Mouse (Mus musculus) ZHBTc4 (cell line): ENCODE results near the gene Gm20532.

Experiments
- DNase-seq: peaks from one replicate; pipeline ENCODE4 v3.0.0-alpha.2; 2011; ENCODE audit warnings: low read depth, low spot score

The Gm20532 gene

DNA sequence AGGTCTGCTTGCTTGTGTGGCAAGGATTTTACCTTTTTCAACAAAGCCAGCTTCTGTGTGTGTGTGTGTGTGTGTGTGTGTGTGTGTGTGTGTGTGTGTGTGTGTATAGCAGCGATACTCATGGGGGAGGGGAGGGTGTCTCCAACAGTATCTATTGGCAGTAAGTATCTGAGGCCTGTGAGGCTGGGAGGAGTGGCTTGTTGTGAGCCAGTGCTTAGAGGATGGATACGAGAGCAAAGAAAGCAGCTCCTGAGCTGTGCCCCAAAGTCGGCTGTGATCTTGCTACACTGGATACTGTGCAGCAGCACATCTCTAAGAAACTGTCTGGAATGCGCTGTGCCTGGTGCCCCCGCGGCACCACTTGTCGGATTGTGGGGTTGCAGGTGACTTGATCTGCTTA, 31.5 kb downstream of the Gm20532 start:
- DNase-seq = peak; percentile 52

DNA sequence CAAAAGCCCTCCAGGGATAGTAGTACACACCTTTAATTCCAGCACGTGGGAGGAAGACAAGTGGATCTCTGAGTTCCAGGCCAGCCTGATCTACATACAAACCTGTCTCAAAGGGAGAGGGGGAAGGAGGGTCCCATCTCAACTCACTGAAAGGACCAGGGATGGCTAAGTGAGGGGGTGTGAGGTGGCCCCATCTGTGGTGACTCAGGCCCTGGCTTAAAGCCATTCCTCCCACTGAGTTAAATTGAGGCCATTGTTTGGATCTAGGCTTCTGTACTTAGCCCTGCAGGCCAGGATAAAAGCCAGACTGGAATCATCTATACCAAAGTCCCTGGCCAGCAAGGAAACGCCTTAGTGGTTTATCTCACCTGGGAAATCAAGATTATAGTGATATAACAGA, 34.8 kb downstream of the Gm20532 start:
- no peak for DNase-seq

DNA sequence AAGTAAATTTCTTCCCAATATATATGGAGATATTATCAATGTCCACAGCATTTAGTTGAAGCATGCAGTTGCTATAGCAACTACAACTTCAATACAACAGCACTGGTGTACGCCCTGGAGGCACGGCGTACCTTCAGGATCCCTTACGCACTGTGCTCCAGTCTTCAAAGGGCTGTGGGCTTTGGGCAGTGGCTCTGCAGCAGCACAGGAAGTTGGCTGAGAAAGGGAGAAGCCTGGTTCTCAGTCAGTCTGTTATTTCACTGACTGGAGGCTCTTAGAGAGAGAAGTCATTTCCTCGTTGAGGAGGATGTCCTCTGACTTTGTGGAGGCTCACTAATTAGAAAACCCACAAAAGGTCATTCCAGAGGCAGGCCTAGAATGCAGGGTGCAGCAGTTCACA, 36.5 kb downstream of the Gm20532 start:
- DNase-seq = peak; percentile 58

DNA sequence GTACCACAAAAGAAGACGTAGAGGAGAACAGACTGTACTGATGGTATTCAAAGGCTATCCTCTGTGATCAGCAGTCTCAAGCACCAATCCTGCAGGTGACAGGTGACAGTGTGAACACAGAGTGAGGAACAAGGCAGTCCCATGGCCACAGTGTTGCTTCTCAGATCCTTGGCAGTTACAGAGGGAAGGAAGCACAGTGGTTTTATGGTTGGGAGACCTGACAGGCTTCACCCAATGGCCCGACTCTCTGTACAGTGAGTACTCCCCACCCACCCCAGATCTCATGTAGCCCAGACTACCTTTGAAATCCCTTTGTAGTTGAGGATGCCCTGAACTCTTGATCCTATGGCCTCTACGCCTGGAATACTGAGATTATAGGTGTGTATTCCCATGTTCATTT, 39.0 kb downstream of the Gm20532 start:
- DNase-seq = no peak

DNA sequence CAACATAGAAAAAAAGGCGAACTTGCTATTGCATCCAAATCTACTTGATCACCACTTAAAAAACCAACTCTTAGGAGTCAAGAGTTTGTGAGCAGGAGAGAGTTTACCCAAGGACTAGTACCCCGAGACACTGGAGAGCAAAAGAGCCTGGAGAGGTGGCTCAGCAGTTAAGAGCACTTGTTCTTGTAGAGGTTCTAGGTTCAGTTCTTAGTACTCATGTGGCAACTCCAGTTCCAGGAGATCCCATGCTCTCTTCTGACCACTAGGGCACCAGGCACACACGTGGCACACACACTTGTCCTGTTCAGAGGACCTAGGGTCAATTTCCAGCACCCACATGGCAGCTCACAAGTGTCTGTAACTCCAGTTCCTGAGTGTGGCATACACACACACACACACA, 39.6 kb downstream of the Gm20532 start:
- no peak for DNase-seq

DNA sequence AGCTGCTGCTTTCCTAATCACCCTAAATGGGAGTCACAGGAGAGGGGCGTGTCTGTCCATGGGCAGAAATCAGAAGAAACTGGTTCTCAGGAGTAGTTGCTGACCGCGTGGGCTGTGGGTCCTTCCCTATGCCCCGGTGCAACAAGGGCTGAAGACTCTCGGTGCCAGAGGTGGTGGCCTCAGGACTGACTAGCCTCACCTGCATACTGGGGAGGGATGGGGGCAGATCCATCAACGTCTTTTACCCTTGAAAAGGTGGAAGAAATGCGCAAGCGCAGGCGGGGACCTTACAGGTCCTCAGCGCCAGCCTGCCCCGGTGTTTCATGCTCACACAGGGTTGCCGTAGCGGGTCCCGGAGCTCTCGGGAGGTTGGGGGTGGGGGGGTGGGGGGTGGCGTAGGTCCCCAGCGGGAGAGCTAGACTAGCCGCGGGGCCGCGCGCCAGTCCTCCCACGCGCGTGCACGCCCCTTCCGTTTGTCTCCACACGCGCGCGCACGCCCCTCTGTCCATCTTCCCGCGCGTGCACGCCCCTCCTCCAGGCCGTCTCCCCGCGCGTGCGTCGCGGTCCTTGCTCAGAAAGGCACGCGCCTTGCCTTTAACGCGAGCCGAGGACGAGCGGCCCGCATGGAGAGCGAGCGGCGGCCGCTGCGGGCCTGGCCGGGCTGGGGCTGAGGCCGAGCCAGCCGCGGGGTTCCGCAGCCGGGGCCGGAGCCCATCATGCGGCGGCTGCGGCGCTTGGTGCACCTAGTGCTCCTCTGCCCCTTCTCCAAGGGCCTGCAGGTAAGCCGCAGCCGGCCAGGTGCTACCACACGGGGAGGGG, 41.7 kb downstream of the Gm20532 start, which contains the start of gene Fam69b:
Fam69b (plus strand) TSS at position 537 of the 819 bp plus-strand sequence.
- peak; percentile 91 for DNase-seq

DNA sequence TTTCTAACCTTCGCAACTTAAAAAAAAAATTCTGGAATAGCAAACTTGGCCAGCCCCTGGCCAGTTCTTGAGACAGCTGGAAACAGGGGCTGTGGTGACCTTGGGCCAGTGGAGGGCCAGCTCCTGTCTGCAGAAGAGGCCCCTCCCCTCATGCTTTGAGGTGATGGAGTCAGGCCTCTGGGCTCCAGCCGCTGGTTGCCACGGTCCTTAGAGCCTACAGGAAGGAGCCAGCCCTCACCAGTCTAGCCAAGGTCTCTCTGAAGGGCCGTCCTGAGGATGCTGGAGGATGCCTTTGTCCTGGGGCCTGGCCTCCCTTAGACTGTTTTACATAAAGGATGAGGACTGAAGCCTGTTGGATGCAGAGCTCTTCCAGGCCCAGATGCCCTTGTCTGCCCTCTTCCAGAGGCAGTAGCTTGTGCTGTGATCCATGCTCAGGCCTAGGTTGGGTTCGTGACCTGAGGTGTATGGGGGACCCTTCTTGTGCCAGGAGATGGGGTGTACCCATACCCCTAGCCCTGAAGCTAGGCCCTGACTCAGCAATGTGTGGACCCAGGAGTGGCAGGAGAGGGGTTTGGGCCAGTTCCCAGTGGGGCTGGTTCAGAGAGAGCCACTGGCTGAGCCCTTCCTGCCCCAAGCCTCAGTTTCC, 42.5 kb downstream of the Gm20532 start:
- peak; percentile 70 for DNase-seq

DNA sequence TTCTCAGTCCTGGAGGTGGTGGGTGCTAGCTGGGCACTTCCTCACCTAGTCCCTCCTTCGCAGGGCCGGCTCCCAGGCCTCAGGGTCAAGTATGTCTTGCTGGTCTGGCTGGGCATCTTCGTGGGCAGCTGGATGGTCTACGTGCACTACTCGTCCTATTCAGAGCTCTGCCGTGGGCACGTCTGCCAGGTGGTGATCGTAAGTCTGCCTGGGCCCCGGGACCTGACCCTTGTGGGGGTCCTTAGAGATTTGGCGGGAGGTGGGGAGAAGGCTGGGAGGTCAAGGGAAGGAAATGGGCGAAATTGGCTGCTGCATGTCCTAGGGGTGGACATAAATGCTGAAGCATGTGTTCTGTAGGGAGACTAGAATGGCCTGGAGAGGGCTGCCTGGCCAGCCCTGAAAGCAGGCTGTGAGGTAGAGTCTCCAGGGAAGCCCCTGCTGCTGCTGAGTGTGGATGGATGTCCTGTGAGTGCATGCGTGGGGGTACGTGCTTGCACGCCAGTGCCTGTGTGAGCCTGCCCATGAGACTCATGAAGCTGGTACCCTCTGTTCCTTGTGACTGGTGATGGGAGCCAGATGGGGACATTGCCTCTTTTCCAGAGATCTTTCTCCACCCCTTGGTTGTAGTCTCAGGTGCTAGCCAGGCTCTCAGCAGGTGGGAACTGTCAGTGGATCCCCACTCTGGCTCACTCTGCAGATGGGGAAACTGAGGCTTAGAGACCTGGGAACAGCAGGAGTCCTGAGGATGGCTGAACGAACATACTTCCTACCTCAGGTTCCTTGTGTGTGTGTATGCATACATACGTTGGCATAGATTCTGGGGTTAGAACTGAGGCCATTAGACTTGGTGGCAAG, 46.3 kb downstream of the Gm20532 start:
- DNase-seq = peak; percentile 49

DNA sequence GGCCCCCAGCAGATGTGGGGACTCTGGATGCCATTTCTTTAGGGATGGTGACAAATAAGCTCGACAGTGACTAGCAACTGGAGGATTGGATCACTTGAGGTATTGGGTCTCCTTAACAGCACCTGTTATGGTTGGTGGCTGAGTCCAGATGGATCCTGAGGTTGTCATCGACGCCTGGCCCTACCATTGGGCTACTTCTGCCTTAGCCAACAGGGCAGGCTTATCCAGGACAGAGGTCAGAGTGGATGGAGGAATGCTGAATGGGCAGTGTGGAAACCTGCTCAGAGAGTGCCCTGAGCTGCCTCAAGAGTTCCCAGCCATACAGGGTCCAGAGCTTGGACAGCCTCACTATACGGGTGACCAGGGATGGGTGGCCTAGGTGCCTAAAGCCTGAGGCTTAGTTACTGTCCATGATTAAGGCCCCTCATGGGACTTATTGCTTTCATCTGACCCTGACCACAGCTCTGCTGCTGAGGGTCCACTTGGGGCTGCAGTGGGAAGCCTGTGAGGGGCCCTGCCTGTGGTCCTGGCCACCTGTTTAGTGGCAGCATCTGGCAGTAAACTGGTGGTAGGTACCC, 47.6 kb downstream of the Gm20532 start:
- DNase-seq = peak; percentile 52

DNA sequence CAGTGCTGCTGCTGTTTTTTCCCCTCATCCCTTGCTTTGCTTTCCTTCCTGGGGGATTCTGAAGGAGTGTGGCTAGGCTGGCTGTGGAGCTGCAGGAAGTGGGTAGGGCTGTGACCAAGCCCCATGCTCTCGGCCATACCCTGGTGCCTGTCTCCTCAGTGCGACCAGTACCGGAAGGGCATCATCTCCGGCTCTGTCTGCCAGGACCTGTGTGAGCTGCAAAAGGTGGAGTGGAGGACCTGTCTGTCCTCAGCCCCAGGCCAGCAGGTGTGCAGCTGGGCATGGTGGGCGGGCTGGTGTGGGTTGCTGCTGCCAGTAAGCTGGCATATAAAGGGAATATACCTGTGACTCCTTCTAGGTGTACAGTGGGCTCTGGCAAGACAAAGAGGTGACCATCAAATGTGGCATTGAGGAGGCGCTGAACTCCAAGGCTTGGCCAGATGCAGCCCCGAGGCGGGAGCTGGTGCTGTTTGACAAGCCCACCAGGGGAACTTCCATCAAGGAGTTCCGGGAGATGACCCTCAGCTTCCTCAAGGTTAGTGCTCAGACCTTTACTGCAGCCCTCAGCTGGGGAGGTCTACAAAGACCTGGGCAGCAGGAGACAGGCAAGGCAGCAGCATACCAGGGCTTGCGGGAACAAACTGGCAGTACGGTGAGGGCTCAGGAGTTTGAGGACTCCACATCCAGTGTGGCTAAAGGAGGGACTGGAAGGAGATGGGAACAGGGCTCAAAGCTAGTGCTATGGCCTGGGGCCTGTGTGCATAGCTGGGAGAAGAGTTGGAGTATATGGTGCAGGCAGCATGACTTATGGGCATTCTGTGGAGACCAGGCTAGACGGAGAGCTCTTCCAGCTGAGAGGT, 48.4 kb downstream of the Gm20532 start:
- DNase-seq = peak; percentile 71

DNA sequence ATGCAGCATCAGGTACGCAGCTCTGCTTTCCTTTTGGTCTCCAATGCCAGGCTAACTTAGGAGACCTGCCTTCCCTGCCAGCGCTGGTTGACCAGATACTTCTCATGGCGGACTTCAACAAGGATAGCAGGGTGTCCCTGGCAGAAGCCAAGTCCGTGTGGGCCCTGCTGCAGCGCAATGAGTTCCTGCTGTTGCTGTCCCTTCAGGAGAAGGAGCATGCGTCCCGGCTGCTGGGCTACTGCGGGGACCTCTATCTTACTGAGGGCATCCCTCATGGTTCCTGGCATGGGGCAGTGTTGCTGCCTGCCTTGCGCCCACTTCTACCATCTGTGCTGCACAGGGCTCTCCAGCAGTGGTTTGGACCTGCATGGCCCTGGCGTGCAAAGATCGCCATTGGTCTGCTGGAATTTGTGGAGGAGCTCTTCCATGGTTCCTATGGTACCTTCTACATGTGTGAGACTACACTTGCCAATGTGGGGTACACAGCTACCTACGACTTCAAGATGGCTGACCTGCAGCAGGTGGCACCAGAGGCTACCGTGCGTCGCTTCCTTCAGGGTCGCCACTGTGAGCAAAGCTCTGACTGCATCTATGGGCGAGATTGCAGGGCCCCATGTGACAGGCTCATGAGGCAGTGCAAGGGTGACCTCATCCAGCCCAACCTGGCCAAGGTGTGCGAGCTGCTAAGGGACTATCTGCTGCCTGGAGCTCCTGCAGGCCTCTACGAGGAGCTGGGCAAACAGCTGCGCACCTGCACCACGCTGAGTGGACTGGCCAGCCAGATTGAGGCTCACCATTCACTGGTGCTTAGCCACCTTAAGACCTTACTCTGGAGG, 49.3 kb downstream of the Gm20532 start:
- peak; percentile 79 for DNase-seq

DNA sequence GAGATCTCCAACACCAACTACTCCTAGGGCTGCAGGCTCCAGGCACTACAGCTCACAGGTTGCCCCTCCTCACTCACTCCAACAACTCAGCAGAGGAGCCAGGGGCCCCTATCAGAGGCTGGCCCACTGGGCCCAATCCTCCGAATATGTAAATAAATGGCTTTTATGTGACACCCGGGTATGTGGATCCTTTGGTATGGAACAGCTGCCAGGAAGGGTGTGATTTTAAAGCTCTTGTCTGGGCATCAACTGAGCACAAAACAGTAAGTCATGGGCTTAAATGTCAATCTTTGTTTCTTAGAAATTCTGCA, 49.8 kb downstream of the Gm20532 start:
- DNase-seq = peak; percentile 67

DNA sequence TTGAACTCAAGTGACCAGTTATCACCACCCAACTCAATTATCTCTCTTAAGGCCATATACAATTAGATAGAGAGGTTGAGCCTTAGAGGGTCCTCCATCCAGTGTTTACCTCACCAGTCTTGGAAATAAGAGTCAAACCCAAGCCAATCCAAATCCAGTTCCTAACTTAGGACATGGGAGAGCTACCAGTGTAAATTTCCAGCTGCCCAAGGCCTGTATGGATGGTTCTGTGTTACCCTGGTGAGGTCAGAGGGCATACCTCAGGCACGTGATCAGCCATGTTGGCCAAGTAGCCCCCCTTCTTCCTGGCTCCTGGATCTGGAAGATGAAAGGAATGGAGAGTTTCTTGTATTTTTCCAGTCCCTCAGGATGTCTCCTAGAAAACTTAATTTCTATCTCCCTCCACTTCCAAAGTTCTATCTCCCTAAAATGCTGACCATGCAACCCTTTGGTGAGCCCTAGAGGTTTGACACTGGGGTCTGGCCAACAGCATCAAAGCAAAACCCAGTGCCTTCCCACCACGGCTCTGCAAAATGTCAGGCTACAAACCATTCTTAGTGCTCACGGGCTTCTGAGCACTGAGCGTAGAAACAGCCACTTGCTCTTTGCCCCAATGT, 51.0 kb downstream of the Gm20532 start:
- DNase-seq = peak; percentile 52

DNA sequence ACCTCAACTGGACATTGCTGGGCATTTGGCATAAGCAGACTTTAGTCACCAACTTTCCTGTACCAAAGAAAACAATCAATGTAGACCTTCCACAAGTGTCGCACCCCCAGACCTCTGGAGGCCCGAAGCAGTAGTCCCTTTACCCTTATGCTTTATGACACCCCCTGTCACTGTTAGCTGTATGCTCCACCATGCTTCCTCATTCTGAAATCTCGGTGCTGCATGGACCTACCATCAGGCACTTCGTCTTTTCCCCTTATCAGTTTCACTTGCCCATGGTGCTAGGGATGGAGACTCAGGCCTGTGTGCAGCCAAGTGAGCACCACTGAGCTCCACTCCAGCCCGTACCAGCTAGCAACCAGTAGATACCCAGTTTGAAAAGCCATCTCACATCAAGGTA, 51.6 kb downstream of the Gm20532 start:
- peak; percentile 54 for DNase-seq

DNA sequence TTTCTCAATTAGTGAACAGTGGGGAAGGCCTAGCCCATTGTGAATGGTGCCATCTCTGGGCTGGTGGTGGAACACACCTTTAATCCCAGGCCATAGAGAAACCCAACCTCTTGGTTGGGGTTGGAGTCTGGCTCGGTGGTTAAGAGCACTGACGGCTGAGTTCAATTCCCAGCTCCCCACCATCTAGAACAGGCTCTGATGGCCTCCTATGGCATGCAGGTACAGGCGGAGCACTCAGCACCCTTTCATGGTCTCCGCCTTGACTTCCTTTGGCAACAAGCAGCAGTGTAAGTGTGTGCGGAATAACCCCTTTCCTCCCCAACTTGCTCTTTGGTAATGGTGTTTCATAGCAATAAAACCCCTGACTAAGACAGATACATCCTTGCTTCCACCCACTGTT, 52.1 kb downstream of the Gm20532 start:
- DNase-seq = no peak

DNA sequence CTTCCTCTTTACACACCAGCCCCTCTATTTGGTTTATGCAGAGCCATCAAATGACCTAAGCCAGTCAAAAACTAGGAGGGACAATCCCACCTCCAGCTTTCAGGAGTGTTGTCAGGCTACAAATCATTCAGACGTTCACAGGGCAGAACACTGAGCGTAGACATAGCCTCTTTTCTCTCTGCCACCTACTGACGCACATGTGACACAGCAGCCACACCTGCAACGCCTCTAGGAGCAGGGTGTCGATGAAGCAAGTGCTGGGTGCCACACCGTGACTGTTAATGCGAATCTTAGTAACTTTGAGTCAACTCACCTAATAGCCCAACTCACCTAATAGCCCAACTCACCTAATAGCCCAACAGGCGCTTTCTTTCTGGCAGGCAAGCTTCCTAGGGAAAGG, 52.6 kb downstream of the Gm20532 start:
- peak; percentile 86 for DNase-seq

DNA sequence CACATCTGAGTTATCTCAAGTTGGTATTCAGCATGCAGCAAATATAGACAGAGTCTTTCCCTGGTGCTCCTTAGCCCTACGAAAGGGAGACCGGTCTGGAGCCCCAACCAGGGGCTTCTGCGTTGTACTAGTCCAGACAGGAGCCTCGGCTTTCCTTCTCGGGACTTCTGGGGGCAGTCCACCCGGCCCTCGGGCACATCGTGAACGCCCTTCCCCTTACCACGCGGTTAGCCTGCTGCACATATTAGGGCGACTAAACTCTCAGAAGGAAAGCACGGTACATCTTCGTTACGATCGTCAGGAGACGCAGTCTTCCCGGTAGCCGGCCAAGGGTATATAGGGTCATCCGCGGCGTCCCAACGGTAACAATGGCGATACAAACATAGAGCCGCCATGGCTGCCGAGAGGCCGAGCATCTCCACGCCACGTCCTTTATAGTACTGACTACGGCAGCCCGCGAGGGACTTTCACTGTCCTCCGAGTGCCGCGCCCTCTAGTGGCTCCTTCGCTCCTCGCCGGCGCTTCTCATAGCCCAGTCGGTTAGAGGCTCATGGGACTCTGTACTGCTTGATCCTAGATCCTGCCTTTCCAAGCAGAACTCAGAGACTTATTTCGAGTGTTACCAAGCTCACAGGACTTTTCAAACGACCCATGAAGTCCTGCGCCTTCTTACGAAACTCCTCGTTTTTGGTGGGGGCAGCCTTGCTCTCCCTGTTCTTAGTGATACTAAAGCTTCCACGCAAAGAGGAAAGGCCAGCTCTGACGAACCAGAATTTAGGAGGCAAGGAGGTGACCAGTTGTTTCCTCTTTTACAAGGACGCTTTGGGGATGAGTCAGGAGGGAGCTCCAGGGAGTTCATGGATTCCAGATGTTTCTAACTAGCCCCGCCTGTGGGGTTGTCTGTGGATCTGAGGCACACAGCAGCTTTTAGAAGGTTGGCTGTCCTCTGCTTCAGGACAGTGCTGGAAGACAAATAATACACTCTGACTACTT, 53.7 kb downstream of the Gm20532 start:
- DNase-seq = peak; percentile 97

DNA sequence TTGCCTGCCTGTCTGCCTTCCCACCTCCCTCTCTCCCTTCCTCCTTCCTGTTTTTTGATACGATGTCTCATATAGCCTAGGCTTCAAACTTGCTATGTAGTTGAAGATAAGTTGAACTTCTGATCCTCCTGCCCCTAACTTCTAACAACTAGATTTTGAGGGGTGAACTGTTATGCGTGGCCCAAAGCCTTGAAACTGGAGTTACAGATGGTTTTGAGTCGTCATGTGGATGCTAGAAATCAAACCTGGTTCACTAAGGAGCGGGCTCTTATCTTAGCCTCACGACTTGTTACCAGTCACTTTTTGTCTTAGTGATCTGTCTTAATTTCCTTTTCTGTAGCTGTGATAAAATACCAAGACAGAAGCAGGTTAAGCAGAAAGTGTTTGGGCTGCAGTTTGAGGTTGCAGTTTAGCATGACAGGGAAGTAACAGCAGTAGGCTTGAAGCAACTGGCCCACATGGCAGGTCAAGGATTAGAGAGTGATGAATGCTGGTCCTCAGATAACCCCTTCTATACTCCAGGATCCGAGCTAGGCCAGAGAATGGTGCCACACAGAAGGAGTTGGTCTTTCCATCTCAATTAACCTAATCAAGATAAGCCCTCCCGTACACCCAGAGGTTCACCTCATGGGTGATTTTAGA, 54.7 kb downstream of the Gm20532 start:
- no peak for DNase-seq
